Mouse (Mus musculus) 3134 (cell line): ENCODE data around the gene Safb2.
A peak's percentile ranks its signal among the peaks of the same experiment; 100 is the strongest.
"Not testable (repeated sequence)": the region's sequence is repeated elsewhere in the genome, so short reads cannot be mapped to it uniquely, and the experiment has no call there.

Source experiments
- DNase-seq: peaks from one replicate; pipeline ENCODE4 v3.0.0-alpha.2; 2011; ENCODE audit warnings: low spot score; ENCODE audit not compliant: insufficient read length; ENCODE audit errors: extremely low read depth

The Safb2 gene

GRCm38 (mm10) chr17:56584257-56585130 is at the start of gene Safb2, which contains the start of gene Safb:
Gene Safb2 (minus strand): TSS chr17:56584585.
Gene Safb (plus strand): TSS chr17:56584825.
- DNase-seq: peak; percentile 100

- no peak for DNase-seq
Measured at GRCm38 (mm10) chr17:56634023-56634422, 49.6 kb upstream of the Safb2 start.

- no peak for DNase-seq
Measured at GRCm38 (mm10) chr17:56631807-56632206, 47.4 kb upstream of the Safb2 start.

GRCm38 (mm10) chr17:56629800-56630781 is 45.7 kb upstream of the Safb2 start:
- peak; percentile 50 for DNase-seq

- no peak for DNase-seq
Measured at GRCm38 (mm10) chr17:56627530-56628277, 43.3 kb upstream of the Safb2 start, which contains the start of gene Catsperd. Gene Catsperd (plus strand): TSS chr17:56628143.

- peak; percentile 96 for DNase-seq
Measured at GRCm38 (mm10) chr17:56626754-56627470, 42.5 kb upstream of the Safb2 start, which contains the start of gene Lonp1. Gene Lonp1 (minus strand): TSS chr17:56626887.

GRCm38 (mm10) chr17:56626260-56626659 is 41.9 kb upstream of the Safb2 start:
- no peak for DNase-seq

- DNase-seq: no peak
Measured at GRCm38 (mm10) chr17:56625495-56625894, 41.1 kb upstream of the Safb2 start.

GRCm38 (mm10) chr17:56617628-56618027 is 33.2 kb upstream of the Safb2 start:
- DNase-seq: no peak

GRCm38 (mm10) chr17:56616725-56617124 is 32.3 kb upstream of the Safb2 start:
- no peak for DNase-seq

- DNase-seq: no peak
Measured at GRCm38 (mm10) chr17:56615792-56616191, 31.4 kb upstream of the Safb2 start.

- DNase-seq: no peak
Measured at GRCm38 (mm10) chr17:56615136-56615784, 30.9 kb upstream of the Safb2 start.

- DNase-seq: peak; percentile 55
Measured at GRCm38 (mm10) chr17:56614391-56615135, 30.2 kb upstream of the Safb2 start.

- peak; percentile 70 for DNase-seq
Measured at GRCm38 (mm10) chr17:56613893-56614292, 29.5 kb upstream of the Safb2 start.

GRCm38 (mm10) chr17:56613236-56613844 is 29.0 kb upstream of the Safb2 start, which contains the start of gene Rpl36:
Gene Rpl36 (plus strand): TSS chr17:56613416.
- peak; percentile 97 for DNase-seq

GRCm38 (mm10) chr17:56612565-56612939 is 28.2 kb upstream of the Safb2 start:
- not testable (repeated sequence) for DNase-seq

GRCm38 (mm10) chr17:56611861-56612564 is 27.6 kb upstream of the Safb2 start:
- DNase-seq: peak; percentile 87
